Mouse (Mus musculus): ENCODE data around the gene Phf21a. TPM values are rescaled to one million over a fixed set of nuclear protein-coding genes. Genes with fewer than 3 reads are reported as not detected.

Gene Phf21a
- polyA plus RNA-seq (2015; fragmentation: Nextera tagmentation; extraction: Ambion mirVana), result 33.0 and 34.9 TPM in 2 replicates

- Histone ChIP-seq H3K4me1 (no peaks in the 10 kb centered on the region), H3K27ac (no peak within 1 kb of the TSS), H3K36me3 (no peaks in the 10 kb centered on the region), H3K27me3 (no peaks in the 10 kb centered on the region), H3K4me2 (no peak within 1 kb of the TSS), H3K9ac (no peak within 1 kb of the TSS), H3K9me3 (no peaks in the 10 kb centered on the region), H3K4me3 (no peak within 1 kb of the TSS)
- ATAC-seq (ENCODE audit: insufficient number of reproducible peaks, low FRiP score, low TSS enrichment, low read depth), result no peak
- WGBS, result 58% methylated on average over 2 of the region's 2 CpGs
These were observed at the start of gene Phf21a for GRCm38 (mm10) chr2:92092817-92093216. Gene Phf21a (plus strand): TSS chr2:92093117.

GRCm38 (mm10) chr2:92043285-92043684 lies 49.6 kb upstream of the Phf21a start:
- H3K4me1 ChIP-seq, result peaks cover 3% of the 10 kb centered on the region
- no peak for ATAC-seq (ENCODE audit: insufficient number of reproducible peaks, low FRiP score, low TSS enrichment, low read depth)
- 88% methylated on average over 12 of the region's 12 CpGs for WGBS

GRCm38 (mm10) chr2:92047601-92048000 lies 45.3 kb upstream of the Phf21a start:
- 0 out of 2 replicates have a peak, but pooled peaks have one; percentile 40 for ATAC-seq (ENCODE audit: insufficient number of reproducible peaks, low FRiP score, low TSS enrichment, low read depth)
- Histone ChIP-seq H3K27ac (no peak overlapping the region), H3K4me1 (peaks cover 3% of the 10 kb centered on the region), H3K4me2 (no peak overlapping the region), H3K36me3 (no peaks in the 10 kb centered on the region), H3K9ac (no peak overlapping the region), H3K9me3 (no peaks in the 10 kb centered on the region), H3K27me3 (no peaks in the 10 kb centered on the region), H3K4me3 (no peak overlapping the region)
- WGBS, result 26% methylated on average over 4 of the region's 4 CpGs

More at GRCm38 (mm10) chr2:92043285-92043684, 49.6 kb upstream of the Phf21a start:
- H3K27ac ChIP-seq, result no peak overlapping the region
- H3K36me3 ChIP-seq, result no peaks in the 10 kb centered on the region
- no peak overlapping the region for H3K9ac ChIP-seq
- H3K4me3 ChIP-seq, result no peak overlapping the region
- H3K27me3 ChIP-seq, result no peaks in the 10 kb centered on the region
- no peak overlapping the region for H3K4me2 ChIP-seq
- H3K9me3 ChIP-seq, result no peaks in the 10 kb centered on the region

- Histone ChIP-seq H3K4me2 (no peak overlapping the region), H3K36me3 (no peaks in the 10 kb centered on the region), H3K9ac (no peak overlapping the region), H3K9me3 (no peaks in the 10 kb centered on the region), H3K27ac (no peak overlapping the region), H3K4me3 (no peak overlapping the region), H3K4me1 (peaks cover 8% of the 10 kb centered on the region), H3K27me3 (no peaks in the 10 kb centered on the region)
- 57% methylated on average over 9 of the region's 9 CpGs for WGBS
- ATAC-seq (ENCODE audit: insufficient number of reproducible peaks, low FRiP score, low TSS enrichment, low read depth), result no peak
These were observed 44.8 kb upstream of the Phf21a start for GRCm38 (mm10) chr2:92048034-92048690.

GRCm38 (mm10) chr2:92052188-92052587 lies 40.7 kb upstream of the Phf21a start:
- Histone ChIP-seq H3K9me3 (no peaks in the 10 kb centered on the region), H3K4me3 (no peak overlapping the region), H3K4me2 (no peak overlapping the region), H3K27ac (peak overlapping the region; percentile 73), H3K4me1 (peaks cover 28% of the 10 kb centered on the region), H3K27me3 (no peaks in the 10 kb centered on the region), H3K9ac (no peak overlapping the region), H3K36me3 (no peaks in the 10 kb centered on the region)
- no peak for ATAC-seq (ENCODE audit: insufficient number of reproducible peaks, low FRiP score, low TSS enrichment, low read depth)
- WGBS, result 64% methylated on average over 8 of the region's 8 CpGs

GRCm38 (mm10) chr2:92052754-92053153 lies 40.2 kb upstream of the Phf21a start:
- Histone ChIP-seq H3K4me2 (no peak overlapping the region), H3K4me1 (peaks cover 29% of the 10 kb centered on the region), H3K4me3 (no peak overlapping the region), H3K27me3 (no peaks in the 10 kb centered on the region), H3K36me3 (no peaks in the 10 kb centered on the region), H3K9me3 (no peaks in the 10 kb centered on the region), H3K27ac (peak overlapping the region; percentile 73), H3K9ac (no peak overlapping the region)
- no peak for ATAC-seq (ENCODE audit: insufficient number of reproducible peaks, low FRiP score, low TSS enrichment, low read depth)
- 38% methylated on average over 2 of the region's 2 CpGs for WGBS

GRCm38 (mm10) chr2:92055101-92055813 lies 37.7 kb upstream of the Phf21a start:
- H3K9ac ChIP-seq, result peak overlapping the region; percentile 33; the same call in 1 of the 2 replicates
- H3K36me3 ChIP-seq, result no peaks in the 10 kb centered on the region
- H3K4me3 ChIP-seq, result peak overlapping the region; percentile 37
- no peaks in the 10 kb centered on the region for H3K9me3 ChIP-seq
- H3K27me3 ChIP-seq, result peaks cover 15% of the 10 kb centered on the region
- H3K4me1 ChIP-seq, result peaks cover 50% of the 10 kb centered on the region
- H3K4me2 ChIP-seq, result peak overlapping the region; percentile 70
- ATAC-seq (ENCODE audit: insufficient number of reproducible peaks, low FRiP score, low TSS enrichment, low read depth), result peak; percentile 87
- peak overlapping the region; percentile 98 for H3K27ac ChIP-seq
- 2% methylated on average over 38 of the region's 38 CpGs for WGBS

- ATAC-seq (ENCODE audit: insufficient number of reproducible peaks, low FRiP score, low TSS enrichment, low read depth), result peak; percentile 43
- peaks cover 21% of the 10 kb centered on the region for H3K27me3 ChIP-seq
- H3K9ac ChIP-seq, result peak overlapping the region; percentile 33; the same call in 1 of the 2 replicates
- no peaks in the 10 kb centered on the region for H3K36me3 ChIP-seq
- under 1% methylated on average over 14 of the region's 14 CpGs for WGBS
- no peaks in the 10 kb centered on the region for H3K9me3 ChIP-seq
- H3K4me3 ChIP-seq, result peak overlapping the region; percentile 37
- peak overlapping the region; percentile 98 for H3K27ac ChIP-seq
- H3K4me2 ChIP-seq, result peak overlapping the region; percentile 70
- peaks cover 52% of the 10 kb centered on the region for H3K4me1 ChIP-seq
These were observed 37.1 kb upstream of the Phf21a start for GRCm38 (mm10) chr2:92055831-92056236.

GRCm38 (mm10) chr2:92056760-92057159 lies 36.2 kb upstream of the Phf21a start:
- H3K9ac ChIP-seq, result no peak overlapping the region
- H3K27me3 ChIP-seq, result peaks cover 22% of the 10 kb centered on the region
- H3K9me3 ChIP-seq, result no peaks in the 10 kb centered on the region
- peak overlapping the region; percentile 98 for H3K27ac ChIP-seq
- H3K4me3 ChIP-seq, result no peak overlapping the region
- WGBS, result 36% methylated on average over 13 of the region's 13 CpGs
- no peak overlapping the region for H3K4me2 ChIP-seq
- no peaks in the 10 kb centered on the region for H3K36me3 ChIP-seq
- H3K4me1 ChIP-seq, result peaks cover 52% of the 10 kb centered on the region
- no peak for ATAC-seq (ENCODE audit: insufficient number of reproducible peaks, low FRiP score, low TSS enrichment, low read depth)

GRCm38 (mm10) chr2:92058469-92058868 lies 34.4 kb upstream of the Phf21a start:
- WGBS, result under 1% methylated on average over 29 of the region's 29 CpGs
- H3K27ac ChIP-seq, result peak overlapping the region; percentile 33; the same call in 1 of the 2 replicates
- peak overlapping the region; percentile 92 for H3K4me2 ChIP-seq
- peak overlapping the region; percentile 56 for H3K9ac ChIP-seq
- H3K36me3 ChIP-seq, result no peaks in the 10 kb centered on the region
- H3K4me3 ChIP-seq, result peak overlapping the region; percentile 61
- peaks cover 22% of the 10 kb centered on the region for H3K27me3 ChIP-seq
- 0 out of 2 replicates have a peak, but pooled peaks have one; percentile 36 for ATAC-seq (ENCODE audit: insufficient number of reproducible peaks, low FRiP score, low TSS enrichment, low read depth)
- H3K4me1 ChIP-seq, result peaks cover 46% of the 10 kb centered on the region
- no peaks in the 10 kb centered on the region for H3K9me3 ChIP-seq

GRCm38 (mm10) chr2:92058936-92059335 lies 34.0 kb upstream of the Phf21a start:
- peak overlapping the region; percentile 61 for H3K4me3 ChIP-seq
- no peak for ATAC-seq (ENCODE audit: insufficient number of reproducible peaks, low FRiP score, low TSS enrichment, low read depth)
- peaks cover 22% of the 10 kb centered on the region for H3K27me3 ChIP-seq
- 2% methylated on average over 11 of the region's 11 CpGs for WGBS
- peak overlapping the region; percentile 33; the same call in 1 of the 2 replicates for H3K27ac ChIP-seq
- no peaks in the 10 kb centered on the region for H3K9me3 ChIP-seq
- peak overlapping the region; percentile 56 for H3K9ac ChIP-seq
- no peaks in the 10 kb centered on the region for H3K36me3 ChIP-seq
- peak overlapping the region; percentile 92 for H3K4me2 ChIP-seq
- H3K4me1 ChIP-seq, result peaks cover 46% of the 10 kb centered on the region

All from limb, embryonic 15.5 days (tissue).